Mouse (Mus musculus): Measurements from ENCODE around the gene Proca1.

DNA sequence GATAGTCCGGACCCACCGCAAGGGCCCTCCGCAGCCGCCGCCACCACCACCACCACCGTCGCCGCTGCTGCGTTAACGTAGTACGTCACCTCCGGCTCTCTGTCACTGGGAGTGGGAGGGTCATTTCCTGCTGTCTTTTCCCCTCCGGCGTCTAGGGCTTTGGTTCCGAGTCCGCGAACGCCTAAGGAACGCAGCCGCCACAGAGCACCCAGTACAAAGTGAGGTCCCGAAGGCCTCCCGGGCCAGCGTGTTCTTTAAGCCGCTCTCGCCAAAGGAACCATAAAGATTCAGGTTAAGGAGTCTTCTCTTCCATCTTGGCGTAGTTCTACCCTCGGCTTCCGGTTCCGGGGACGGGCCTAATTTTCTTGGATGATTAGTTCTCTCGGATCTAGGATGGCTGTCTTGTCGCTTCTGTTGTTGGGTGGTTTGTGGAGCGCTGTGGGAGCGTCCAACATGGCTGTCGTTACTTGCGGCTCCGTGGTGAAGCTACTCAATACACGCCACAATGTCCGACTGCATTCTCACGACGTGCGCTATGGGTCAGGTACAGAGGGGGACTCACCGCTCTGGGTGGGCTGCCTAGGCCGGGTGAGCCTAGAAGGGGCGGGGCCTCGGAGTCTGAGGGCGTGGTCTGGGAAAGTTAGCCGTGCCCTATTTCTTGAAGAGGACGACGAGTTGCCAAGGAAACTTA, 52.6 kb downstream of the Proca1 start, which contains the start of the genes Sdf2 and Supt6:
- TF ChIP-seq CTCF (IDR thresholded peaks at IDR 0.05; ENCODE audit: low read depth) (peak; percentile 26; the same call in 1 of the 2 replicates), EP300 (optimal IDR thresholded peaks at IDR 0.05) (peak; percentile 64)

Data from stomach, postnatal 0 days (tissue).